Mouse (Mus musculus) neutrophil, adult 83 days (primary cell): ENCODE measurements around the gene Baiap3. TPM values are rescaled to one million over a fixed set of nuclear protein-coding genes. Genes with fewer than 3 reads are reported as not detected.

Experiments
- total RNA-seq, 2 experiments: library from RNA; stranded (reverse); gene quantifications; one replicate each; pipeline ENCODE4 v1.2.4; 2023

Gene Baiap3
- total RNA-seq = 1 to 10 TPM; 5.4 to 8.2 TPM

GRCm38 (mm10) chr17:25256140-25256754 is at the start of gene Baiap3:
Gene Baiap3, minus strand, starts transcription at chr17:25256364.

GRCm38 (mm10) chr17:25298094-25298493 is 41.9 kb upstream of the Baiap3 start, which contains the start of gene Prss34:
Gene Prss34, plus strand, starts transcription at chr17:25298394.

GRCm38 (mm10) chr17:25274571-25275346 is 18.6 kb upstream of the Baiap3 start, which contains the start of gene Ube2i:
Gene Ube2i, minus strand, starts transcription at chr17:25274622.

GRCm38 (mm10) chr17:25239695-25240636 is 16.2 kb downstream of the Baiap3 start, which contains the start of the genes Gnptg and Tsr3:
Gene Gnptg, minus strand, starts transcription at chr17:25240124.
Gene Tsr3, plus strand, starts transcription at chr17:25240170.

Other genes with a start within 250 kb of the Baiap3 start
- 10 to 100 TPM; 29.6 to 30.1 TPM for gene Cramp1l, start 240.6 kb downstream of the Baiap3 start, total RNA-seq
- 10 to 100 TPM; 13.2 to 21.9 TPM for gene Ift140, start 240.3 kb downstream of the Baiap3 start, total RNA-seq
- gene Tmem204, start 172.8 kb downstream of the Baiap3 start, total RNA-seq = not detected
- 10 to 100 TPM; 10.4 to 11.8 TPM for gene Telo2, start 140.4 kb downstream of the Baiap3 start, total RNA-seq
- gene Ptx4, start 135.6 kb downstream of the Baiap3 start, total RNA-seq = not detected
- 10 to 100 TPM; 27.5 to 31.4 TPM for gene Clcn7, start 123.0 kb downstream of the Baiap3 start, total RNA-seq
- gene Ccdc154, start 93.9 kb downstream of the Baiap3 start, total RNA-seq = under 1 TPM in 1 of 2 experiments, not detected in 1; 0.22 TPM
- not detected for gene Gm38655, start 80.9 kb downstream of the Baiap3 start, total RNA-seq
- 1 to 10 TPM; 5.6 to 6.3 TPM for gene BC003965, start 71.8 kb downstream of the Baiap3 start, total RNA-seq
- gene Unkl, start 68.0 kb downstream of the Baiap3 start, total RNA-seq = 10 to 100 TPM; 15.9 to 21.7 TPM
- gene Gnptg, start 16.2 kb downstream of the Baiap3 start, total RNA-seq = 10 to 100 TPM; 13.4 to 15.4 TPM
- gene Tsr3, start 16.2 kb downstream of the Baiap3 start, total RNA-seq = 1 to 10 TPM; 7.6 to 7.7 TPM
- gene Ube2i, start 18.3 kb upstream of the Baiap3 start, total RNA-seq = 100 to 1,000 TPM; 193 to 202 TPM
- gene Prss34, start 42.0 kb upstream of the Baiap3 start, total RNA-seq = 100 to 1,000 TPM; 125 to 158 TPM
- not detected for gene Prss28, start 52.3 kb upstream of the Baiap3 start, total RNA-seq
- gene Prss29, start 62.3 kb upstream of the Baiap3 start, total RNA-seq = not detected
- not detected for gene Tpsab1, start 89.2 kb upstream of the Baiap3 start, total RNA-seq
- not detected for gene Tpsb2, start 109.9 kb upstream of the Baiap3 start, total RNA-seq
- gene Tpsg1, start 112.9 kb upstream of the Baiap3 start, total RNA-seq = not detected
- gene Cacna1h, start 177.4 kb upstream of the Baiap3 start, total RNA-seq = 1 to 10 TPM in 1 of 2 experiments, under 1 TPM in 1; 0.39 to 1.5 TPM
- gene Tekt4, start 198.3 kb upstream of the Baiap3 start, total RNA-seq = not detected
- not detected for gene Sstr5, start 240.9 kb upstream of the Baiap3 start, total RNA-seq